Mouse (Mus musculus) liver, embryonic 14.5 days (tissue): ENCODE data around the gene Nr2c2ap.

Experiments
- CTCF ChIP-seq: IDR thresholded peaks from 2 replicates; pipeline ENCODE4 v1.5.1; 2016; ENCODE audit warnings: antibody characterized with exemption, low read depth, control low read depth
- EP300 ChIP-seq: IDR thresholded peaks from 2 replicates; pipeline ENCODE4 v1.6.1; 2016; ENCODE audit warnings: antibody characterized with exemption, low read depth

DNA sequence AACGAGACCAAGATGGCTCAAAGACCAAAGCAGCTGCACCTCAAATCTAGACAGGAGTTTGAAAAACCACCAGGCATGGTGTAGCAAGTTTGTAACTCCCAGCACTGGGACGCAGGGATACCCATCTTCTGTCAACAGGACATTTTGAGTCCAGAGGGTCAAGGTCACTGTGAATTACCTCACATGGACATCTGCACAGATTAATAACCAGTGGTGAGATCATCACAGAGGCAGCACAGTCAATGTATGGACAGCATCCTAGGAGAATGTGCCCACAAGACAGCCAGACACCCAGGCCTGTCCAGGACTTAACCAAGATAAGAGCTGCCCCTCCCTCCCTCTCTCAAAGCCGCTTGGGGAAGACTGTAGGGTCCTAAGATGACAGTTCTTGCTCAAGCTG is 39.0 kb downstream of the Nr2c2ap start:
- TF ChIP-seq CTCF (no peak), EP300 (no peak)
